Mouse (Mus musculus) cerebellum, postnatal 25 days (tissue): Measurements from ENCODE around the gene Sema3e.

Source experiments
- DNase-seq, 2 experiments: peaks; one replicate each; pipeline ENCODE4 v3.0.0; 2021; ENCODE audit warnings: mixed read lengths in 2 of 2

Gene Sema3e

GRCm38 (mm10) chr5:14088100-14088499 lies 63.0 kb downstream of the Sema3e start:
- peak; percentile 9 to 38 for DNase-seq

GRCm38 (mm10) chr5:14089875-14090608 lies 65.0 kb downstream of the Sema3e start:
- DNase-seq, result no peak

GRCm38 (mm10) chr5:14090609-14090969 lies 65.5 kb downstream of the Sema3e start:
- no peak for DNase-seq

GRCm38 (mm10) chr5:14092262-14092776 lies 67.2 kb downstream of the Sema3e start:
- DNase-seq, result peak; percentile 25 to 35

- no peak for DNase-seq
Observed at GRCm38 (mm10) chr5:14096196-14096595, 71.1 kb downstream of the Sema3e start.

- DNase-seq, result no peak
Observed at GRCm38 (mm10) chr5:14098677-14099076, 73.6 kb downstream of the Sema3e start.

GRCm38 (mm10) chr5:14107365-14107764 lies 82.3 kb downstream of the Sema3e start:
- no peak for DNase-seq

- DNase-seq, result no peak
Observed at GRCm38 (mm10) chr5:14109001-14109400, 83.9 kb downstream of the Sema3e start.

GRCm38 (mm10) chr5:14111401-14111800 lies 86.3 kb downstream of the Sema3e start:
- peak in 1 of 2 experiments; percentile 7 for DNase-seq

- DNase-seq, result no peak
Observed at GRCm38 (mm10) chr5:14121902-14122301, 96.8 kb downstream of the Sema3e start.

GRCm38 (mm10) chr5:14126591-14126990 lies 101.5 kb downstream of the Sema3e start:
- DNase-seq, result no peak

GRCm38 (mm10) chr5:14135929-14136328 lies 110.9 kb downstream of the Sema3e start:
- no peak for DNase-seq

GRCm38 (mm10) chr5:14138725-14139124 lies 113.6 kb downstream of the Sema3e start:
- no peak for DNase-seq

- DNase-seq, result no peak
Observed at GRCm38 (mm10) chr5:14162579-14162978, 137.5 kb downstream of the Sema3e start.

- no peak for DNase-seq
Observed at GRCm38 (mm10) chr5:14163280-14163679, 138.2 kb downstream of the Sema3e start.

GRCm38 (mm10) chr5:14167776-14168175 lies 142.7 kb downstream of the Sema3e start:
- DNase-seq, result no peak

GRCm38 (mm10) chr5:14173355-14174183 lies 148.5 kb downstream of the Sema3e start:
- no peak for DNase-seq

GRCm38 (mm10) chr5:14180571-14180970 lies 155.5 kb downstream of the Sema3e start:
- DNase-seq, result no peak

- no peak for DNase-seq
Observed at GRCm38 (mm10) chr5:14182156-14182555, 157.1 kb downstream of the Sema3e start.

- DNase-seq, result no peak
Observed at GRCm38 (mm10) chr5:14195172-14195819, 170.2 kb downstream of the Sema3e start.

GRCm38 (mm10) chr5:14198344-14199040 lies 173.4 kb downstream of the Sema3e start:
- DNase-seq, result no peak

- no peak for DNase-seq
Observed at GRCm38 (mm10) chr5:14206794-14207193, 181.7 kb downstream of the Sema3e start.

- no peak for DNase-seq
Observed at GRCm38 (mm10) chr5:14209962-14210361, 184.9 kb downstream of the Sema3e start.
